Mouse (Mus musculus) layer of hippocampus, postnatal 25 days (tissue): Measurements from ENCODE around the gene Plekhg5. TPM values are rescaled to one million over a fixed set of nuclear protein-coding genes. Genes with fewer than 3 reads are reported as not detected.

ENCODE experiments used
- DNase-seq, 2 experiments: peaks; one replicate each; pipeline ENCODE4 v3.0.0; 2022; ENCODE audit warnings: mixed read lengths in 2 of 2, low spot score in 1 of 2; ENCODE audit errors: extremely low spot score in 1 of 2
- total RNA-seq, 2 experiments: library from RNA; stranded (reverse); gene quantifications; 2 replicates each; pipeline ENCODE4 v1.2.3; 2021

Gene Plekhg5
- total RNA-seq, 2 experiments from 2014 or later: 128 to 173 TPM

DNA sequence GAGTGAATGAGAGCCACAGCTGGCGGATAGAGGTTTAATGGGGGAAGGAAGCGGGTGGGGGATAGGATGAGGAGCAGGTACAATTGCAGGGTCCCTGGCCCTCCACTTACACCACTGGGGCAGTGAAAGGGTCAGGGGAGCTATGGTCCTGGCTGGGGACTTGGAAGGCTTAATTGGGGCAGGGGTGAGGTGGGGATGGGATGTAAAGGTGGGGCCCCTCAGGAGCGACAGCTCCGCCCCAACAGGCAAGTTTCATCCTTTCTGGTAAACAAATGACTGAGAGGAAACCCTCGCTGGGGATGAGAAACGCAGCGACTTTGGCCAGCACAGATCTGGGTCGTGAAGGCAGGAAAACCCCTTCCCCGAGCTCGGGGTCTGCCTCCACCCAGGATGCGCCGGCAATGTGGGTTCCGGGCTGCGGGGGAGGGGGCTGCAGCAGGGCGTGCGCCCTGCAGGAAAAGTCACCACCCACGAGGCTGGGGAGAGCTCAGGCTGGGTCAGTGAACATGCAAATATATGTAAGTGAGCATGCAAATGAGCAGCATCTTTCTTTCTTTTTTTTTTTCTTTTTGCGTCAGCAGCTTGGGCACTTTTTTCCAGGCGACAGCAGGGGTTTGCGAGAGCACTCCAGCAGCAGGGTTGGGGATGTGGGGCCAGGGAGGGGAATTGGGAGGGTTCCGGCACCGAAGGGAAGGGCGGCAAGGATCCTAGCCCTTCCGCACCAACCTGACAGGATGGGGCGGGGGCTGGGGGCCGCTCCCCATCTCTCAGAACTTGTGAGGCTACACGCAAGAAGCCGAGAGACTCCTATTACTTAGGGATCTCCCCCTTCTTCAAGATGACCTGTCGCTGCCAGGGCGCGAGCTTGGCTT lies 48.2 kb downstream of the Plekhg5 start:
- no peak for DNase-seq

DNA sequence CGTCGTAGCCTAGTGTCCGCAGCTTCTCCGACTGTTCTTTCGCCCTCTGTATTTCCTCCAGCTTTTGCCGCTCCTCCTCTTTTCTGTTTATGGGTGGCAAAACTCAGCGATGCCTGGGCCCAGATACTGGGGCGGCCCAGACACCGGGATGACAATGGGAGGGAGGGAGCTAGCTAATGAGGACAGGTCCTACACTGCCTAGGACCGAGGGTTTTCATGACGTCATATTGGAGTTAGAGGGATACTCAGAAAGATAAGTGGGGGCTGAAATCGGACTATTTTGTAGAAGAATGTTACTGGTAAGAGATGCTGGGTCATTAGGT lies 48.8 kb downstream of the Plekhg5 start:
- no peak for DNase-seq

DNA sequence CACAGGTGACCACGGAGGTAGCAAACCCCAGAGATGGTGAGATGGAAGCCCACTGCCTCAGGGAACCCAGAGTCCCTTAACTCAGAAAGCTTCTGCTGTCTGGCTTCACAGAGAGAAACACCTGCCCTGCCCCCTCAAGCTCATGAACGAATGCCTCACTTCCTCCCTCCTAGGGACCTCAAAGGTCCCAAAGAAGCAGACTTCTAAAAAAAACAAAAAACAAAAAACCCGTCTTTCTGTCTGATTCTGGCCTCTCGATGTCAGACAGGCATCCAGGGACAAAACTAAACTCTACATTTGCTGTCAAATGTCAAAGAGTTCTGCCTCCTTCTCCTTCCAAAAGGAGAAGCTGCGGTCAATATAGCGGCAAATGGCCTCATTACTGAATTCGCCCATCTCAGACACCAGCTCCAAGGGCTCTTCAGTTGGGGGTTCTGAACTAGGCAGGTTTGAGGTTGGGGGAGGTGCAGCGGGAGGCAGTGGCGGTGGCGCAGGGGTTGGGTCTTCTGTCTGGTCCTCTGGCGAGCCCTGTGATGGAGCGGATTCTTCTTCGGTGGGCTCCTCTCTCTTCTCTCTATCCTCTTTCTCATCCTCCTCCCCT lies 52.2 kb downstream of the Plekhg5 start:
- DNase-seq: no peak

DNA sequence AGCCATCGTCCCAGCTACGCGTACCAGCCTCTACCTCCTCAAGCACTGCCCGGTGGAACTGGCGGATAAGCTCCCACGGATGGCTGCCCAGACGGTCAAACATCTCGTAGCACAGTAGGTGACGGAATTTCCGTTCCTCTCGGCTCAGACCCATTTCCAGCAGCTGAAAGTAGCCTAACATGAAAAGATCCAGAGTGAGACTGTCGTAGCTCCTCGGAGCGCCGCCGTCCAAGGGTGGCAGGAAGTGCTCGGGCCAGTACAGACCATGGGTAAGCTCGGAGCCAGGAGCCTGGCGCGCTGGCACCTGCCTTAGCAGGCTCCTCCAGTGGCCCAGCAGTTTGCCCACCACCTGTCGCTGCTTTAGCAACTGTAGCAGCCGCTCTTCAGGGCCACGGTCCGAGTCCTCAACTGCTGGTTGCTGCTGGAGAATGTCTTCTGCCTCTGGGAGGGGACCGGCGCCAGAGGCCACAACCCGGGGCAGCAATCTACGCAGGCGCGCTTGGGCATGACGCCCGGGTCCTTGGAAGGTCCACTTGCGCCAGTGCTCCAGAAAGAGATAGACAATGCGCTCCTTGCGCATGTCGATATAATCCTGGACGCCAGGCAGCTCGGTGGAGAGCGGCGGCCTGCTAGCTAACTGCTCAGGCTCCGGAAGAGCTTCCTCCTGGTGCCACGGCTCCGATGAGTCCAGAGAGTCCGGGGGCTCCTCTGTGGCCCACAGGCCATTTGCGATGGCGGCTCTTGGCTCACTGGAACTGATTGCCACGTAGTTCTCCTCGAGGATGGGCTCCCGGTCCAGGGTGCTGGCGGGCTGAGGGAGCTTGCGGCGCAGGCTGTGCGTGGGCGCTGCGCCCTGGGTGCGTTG lies 53.1 kb downstream of the Plekhg5 start:
- DNase-seq: no peak

DNA sequence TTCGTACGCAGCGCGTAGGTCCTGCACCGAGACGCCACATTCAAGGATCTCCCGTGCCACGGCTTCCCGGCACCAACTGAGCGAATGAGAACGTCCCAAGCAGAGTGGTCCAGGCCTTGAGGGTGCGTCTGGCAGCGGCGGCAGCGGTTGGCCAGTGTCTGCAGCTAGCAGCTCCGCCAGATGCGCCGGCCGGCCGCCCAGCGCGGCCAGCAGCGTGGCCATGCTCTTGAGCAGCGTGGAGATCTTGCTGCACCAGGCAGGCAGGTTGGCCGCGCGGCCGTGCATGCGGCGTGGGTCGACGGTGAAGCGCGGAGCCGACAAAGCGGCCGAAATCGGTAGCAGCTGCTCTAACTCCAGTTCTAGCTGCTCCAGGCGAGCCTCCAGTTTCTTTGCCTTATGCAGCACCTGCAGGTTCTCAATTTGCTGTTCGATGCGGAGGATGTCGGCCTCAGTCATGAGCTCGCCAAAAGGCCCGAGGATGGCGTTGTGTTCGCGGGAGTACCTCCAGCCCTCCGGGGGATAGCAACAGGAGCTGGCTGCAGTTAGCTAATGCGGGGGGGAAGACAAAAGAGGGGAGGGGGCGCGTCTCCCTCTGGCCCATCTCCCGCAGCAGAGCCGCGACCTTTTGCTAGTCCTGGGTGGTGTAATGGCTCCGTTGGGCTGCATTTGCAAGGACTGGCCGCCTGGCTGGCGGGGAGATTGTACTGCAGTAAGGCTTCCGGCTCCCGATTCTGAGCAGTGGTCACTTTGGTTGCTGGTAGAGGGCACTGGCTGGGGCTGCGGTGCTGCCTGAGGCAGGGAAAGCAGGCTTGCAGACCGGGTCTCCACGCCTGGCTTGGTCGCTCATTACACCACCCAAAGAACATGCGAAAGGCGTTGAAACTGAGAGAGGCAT lies 54.0 kb downstream of the Plekhg5 start:
- DNase-seq: no peak

DNA sequence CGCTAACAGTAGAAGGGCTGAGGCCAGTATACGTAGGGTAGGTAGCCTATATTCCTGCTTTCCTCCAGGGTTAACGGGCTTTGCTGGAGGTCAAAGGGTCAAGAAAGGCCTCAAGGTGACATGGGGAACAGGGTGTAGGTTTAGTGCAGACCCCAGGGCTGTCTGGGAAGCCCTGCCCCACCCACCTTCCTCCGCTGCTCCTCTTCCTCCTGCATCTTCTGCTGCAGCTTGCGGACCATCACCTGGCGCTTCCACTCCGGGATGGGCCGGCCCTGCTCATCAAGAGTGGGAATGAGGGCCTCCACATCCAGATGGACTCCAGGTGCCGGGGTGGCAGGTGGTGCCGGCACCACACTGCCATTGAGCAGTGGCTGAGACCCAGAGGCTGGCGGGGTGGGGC lies 55.6 kb downstream of the Plekhg5 start:
- no peak for DNase-seq

DNA sequence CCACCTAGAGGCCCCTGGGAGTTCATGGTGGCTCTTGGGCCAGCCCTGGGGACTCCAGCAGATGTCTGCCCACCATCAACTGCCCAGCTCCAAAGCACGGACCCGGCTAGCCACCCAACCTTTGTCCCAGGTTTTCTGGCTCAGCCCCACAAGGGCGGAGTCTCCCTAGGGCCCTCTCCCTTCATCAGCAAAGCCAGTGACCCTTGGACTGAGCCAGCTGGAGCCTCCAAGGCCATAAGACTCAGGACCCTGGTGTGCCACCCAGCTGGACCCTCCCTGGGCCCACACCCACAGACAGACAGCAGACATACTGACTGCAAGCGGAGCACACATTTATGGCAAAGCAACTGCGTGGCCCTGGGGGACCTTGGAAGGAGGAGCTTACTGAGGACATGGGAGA lies 56.5 kb downstream of the Plekhg5 start:
- DNase-seq: no peak

DNA sequence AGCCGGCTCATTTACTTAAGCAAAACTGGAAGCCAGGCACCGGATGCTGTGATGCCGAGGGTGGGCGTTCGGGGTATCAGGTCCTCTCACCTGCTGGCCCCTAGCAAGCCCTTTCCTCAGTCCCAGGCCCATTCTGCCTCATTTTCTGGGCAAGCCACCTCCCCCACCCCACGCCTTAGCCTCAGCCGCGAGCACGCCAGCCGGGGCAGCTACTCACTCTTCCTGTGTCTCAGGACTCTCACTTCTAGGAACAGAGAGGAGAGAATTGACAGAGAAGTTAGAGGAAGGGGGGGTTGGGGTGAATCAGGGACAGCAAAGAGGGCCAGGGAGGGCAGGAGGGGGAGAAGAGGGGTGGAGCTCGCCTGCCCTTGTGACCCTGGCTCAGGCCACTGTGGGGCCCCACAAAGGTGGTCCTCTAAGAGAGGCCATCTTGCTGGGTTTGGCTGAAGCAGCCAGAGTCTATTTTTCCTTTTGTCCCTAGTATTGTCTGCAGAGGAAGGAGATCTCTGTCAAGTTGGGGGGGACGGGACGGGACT lies 57.2 kb downstream of the Plekhg5 start:
- DNase-seq: no peak

DNA sequence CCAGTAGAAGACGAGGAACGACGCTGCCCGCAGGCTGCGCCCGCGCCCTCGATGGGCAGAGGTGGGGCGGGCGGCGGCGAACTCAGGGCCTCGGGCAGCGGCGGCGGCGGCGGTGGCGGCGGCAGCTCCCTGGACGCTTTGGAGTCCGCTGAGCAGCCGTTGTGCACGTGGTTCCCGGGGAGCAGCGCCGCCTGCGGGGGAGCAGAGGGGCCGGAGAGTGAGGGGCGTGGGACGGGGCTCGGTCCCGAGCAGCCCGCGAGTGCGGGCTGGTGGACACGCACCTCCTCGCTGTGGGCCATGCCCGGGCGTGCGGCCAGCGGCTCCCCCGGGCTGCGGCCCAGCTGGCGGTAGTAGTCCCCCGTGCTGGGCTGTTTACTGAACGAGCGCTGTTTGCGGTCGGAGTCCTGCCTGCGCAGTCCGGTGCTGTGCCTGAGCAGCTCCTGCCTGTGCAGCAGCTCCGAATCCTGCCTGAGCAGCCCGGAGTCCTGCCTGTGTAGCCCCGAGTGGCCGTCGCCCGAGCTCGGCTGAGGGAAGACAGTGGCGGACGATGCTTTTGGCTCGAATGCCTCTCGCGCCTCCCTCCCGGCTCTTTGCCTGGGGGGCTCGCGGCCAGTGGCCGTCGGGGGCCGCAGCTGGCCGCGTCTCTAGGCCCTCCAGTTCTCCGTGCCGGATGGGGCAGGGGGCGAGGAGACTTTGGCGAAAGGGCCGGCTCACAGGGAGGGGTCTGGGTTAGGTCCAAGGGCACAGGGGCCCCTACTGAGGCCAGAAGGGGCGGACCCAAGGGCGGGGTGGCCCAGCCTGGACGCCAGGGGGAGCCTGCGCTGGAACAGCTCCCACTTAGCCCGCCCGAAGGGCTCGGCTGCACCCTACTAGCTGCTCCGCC lies 58.7 kb downstream of the Plekhg5 start:
- peak in 1 of 2 experiments; percentile 48 for DNase-seq

DNA sequence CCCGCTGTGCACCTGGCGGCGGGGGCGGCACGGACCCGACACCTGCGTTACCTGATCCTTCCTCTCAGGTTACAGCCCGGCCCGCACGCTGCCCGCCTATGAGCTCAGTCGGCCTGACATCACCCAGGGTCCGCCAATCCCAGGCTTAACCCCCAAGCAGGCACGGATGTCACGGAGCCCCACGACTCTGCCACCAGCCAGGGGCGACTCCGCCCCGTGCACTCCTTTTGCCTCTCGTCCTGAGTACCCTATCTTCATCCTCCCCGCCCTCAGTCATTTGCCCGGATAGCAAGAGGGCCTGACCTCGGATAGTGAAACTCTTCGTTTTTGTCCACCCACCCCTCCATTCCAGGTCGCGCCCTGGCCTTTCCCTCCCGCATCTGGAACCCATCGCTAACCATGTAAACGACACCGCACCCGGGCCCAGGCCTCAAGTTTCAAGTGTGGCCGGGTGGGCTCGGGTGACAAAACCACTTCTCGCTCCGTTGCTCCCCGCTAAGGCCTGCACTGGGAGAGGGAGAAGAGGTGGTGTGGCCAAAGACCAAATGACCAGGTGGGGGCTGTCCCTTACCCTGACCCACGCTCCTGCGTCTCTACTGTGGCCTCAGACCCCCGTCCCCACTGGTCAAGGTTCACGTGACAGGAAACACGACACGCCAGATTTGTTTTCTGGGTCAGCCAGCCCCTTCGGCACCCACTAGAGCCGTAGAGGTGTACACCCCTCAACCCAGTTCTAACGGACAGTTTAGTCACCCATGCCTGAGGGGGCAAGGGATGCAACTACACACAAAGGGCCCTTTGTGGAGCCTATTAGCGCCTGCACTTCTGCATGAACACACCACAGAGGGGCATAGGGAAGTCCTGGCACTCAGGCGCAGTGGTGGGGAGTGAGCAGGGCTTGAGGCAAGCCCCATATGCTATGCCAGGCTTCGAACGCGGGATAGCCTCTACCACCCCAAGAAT lies 59.8 kb downstream of the Plekhg5 start:
- no peak for DNase-seq

DNA sequence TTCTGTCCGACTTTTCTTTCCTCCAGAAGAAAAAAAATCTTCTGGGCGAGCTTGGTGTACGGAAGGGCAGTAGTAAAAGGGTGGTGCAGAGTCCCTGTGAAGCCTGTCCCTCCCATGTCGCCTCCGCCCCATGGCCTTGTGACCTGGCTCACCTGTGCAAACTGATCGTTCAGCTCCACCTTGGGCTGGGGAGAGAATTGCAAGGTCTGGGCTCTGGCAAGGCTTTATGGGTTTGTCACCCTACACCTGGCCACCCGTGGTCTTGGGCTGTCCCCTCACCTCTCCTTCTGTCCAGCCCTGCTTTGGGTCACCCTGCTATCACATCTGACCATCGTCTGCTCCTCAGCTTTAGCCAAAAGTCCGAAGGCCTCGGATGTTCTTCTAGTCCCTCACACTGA lies 60.5 kb downstream of the Plekhg5 start:
- no peak for DNase-seq

DNA sequence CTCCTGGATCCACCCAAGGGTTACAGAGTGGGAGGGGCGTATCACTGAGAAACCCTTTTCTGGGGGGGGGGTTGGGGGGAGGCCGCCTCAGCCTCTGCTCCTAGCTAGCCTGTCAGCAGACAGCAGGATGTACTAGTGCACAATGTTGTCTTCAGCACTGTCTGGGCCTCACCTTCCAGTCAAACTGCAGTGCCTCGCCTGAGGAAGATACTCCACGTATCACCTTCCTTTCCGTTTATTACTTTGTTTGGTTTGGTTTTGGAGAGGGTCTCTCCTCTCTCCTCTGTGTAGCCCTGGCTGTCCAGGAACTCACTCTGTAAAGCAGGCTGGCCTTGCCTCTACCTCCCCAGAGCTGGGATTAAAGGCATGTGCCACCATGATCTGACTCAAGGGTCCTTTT lies 60.9 kb downstream of the Plekhg5 start:
- no peak for DNase-seq

DNA sequence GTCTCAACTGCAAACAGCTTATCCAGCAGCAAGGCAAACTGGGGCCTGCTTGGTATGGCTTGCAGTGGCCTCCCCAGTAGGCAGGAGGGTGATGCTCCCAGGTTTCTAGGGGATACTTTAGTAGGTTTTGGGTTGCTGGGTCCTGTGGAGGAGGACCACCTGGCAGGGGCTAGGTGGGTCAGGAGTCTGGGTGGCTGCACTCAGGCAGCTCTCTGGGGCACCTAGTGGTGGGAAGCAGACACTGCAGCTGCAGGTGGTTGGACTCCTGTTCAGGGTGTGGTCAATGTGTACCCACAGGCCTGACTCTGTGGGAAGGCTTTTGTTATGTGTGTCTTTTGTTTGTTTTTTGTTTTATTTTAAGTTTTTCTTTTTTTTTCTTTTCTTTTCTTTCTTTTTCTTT lies 62.2 kb downstream of the Plekhg5 start:
- DNase-seq: peak in 1 of 2 experiments; percentile 49

DNA sequence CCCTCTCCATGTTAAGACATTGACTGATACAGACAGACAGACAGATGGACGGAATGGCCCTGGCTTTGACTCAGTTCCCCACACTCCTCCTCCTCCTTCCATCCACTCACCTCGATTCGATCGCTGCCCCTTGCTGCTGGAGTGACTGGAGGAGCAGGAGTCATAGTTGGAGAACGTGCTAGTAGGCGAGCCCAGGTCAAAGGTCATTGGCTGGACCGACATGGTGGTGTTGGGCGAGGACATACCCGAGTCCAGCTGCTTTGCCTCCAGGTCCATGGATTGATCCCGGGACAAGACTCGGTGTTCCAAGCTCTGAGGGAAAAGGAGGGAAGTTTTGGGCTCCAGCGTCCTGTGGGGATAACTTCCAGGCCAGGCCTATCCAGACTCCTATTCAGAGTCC lies 63.1 kb downstream of the Plekhg5 start:
- no peak for DNase-seq

DNA sequence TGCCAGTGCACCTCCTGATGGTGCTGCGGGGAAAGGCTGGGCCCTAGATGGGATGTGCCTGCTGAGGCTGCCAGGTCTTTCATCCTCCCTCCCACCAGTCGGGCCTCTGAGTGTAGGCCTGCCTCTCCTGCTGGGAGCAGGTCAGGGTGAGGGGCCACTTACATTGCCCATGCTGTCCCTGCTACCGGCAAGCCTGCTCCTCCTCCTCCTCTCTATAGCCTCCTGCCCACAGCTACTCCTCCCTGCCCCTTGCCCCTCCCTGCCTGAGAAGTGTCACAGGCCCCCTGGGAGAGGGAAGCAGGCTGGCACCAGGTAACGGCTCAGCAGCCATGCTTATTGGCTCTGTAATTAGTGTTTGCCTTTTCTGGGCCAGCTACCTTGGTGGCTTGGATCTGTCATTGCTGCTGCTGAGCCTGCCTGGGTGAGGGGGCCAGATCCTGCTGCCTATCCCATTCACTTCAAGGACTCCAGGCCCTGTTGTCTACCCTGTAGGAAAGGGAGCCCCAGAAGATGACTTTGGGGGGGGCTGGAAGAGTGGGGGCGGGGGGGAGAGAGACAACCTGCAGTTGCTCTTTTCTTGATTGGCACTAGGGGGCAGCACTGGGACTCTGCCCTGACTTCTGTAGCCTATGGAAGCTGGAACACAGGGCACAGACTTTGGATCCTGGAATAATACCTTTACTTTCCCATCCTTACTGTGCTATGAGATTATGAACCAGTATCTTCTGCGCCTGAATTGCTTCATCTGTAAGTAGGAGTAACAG lies 64.0 kb downstream of the Plekhg5 start:
- DNase-seq: no peak

DNA sequence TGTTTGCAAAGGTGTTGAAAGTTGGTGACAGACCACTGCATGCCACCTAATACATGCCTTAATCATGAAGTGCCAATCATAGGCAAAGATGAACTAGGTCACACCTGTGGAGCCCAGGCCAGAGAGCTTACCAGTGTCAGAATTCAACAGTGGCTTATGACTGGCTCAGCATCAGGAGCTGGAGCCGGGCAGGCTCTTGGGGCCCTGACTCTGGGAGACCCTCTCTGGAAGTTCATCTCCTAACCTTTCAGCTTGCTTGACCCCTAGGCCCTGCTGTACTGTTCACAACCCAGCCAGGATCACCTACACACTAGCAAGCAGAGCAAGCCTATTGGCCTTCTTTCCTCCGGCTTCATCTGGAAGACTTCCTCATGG lies 64.6 kb downstream of the Plekhg5 start:
- no peak for DNase-seq
